Mouse (Mus musculus): ENCODE results near the gene Tmed8. TPM values are rescaled to one million over a fixed set of nuclear protein-coding genes. Genes with fewer than 3 reads are reported as not detected.

Tmed8 gene
- polyA plus RNA-seq (2021; fragmentation: Nextera tagmentation), result 3.6 and 9.2 TPM in 2 replicates
- long read RNA-seq, experiment 1, full-length matches to known transcripts, result 1 of 13 reads
- long read RNA-seq, experiment 1, partial matches to known transcripts, result 1 of 13 reads
- long read RNA-seq, experiment 1, other reads (novel, unspliced or antisense), result 11 of 13 reads
- long read RNA-seq, experiment 2, partial matches to known transcripts, result 0 of 7 reads
- long read RNA-seq, experiment 2, other reads (novel, unspliced or antisense), result 7 of 7 reads

DNA sequence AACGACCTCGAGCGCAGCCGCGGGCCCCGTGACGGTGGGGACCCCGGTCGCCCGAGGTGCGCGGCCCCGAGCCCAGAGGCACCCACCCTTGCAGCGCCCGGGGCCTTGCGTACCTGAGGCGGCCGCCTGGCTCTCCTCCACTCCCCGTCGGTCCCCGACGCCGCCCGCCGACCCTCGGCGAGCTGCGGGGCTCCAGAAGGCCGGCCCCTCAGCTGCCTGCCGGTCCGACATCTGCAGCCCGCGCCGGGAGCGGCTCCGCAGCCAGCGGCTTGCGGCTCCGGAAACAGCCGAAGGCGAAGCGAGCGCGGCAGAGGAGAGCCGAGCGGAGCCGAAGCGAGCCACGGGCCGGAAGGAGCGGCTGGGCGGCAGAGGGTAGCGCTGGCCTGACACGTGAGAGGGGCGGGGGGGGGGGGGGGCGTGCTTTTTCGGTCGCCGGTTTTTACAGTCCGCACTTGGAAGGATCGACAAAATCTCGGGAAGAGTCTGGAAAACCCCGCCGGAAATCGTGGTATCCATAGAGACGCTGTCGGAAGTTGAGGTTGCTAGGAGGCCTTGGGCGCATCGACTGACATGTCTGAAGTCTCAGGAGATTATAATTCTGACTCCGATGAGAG, at the start of gene Tmed8:
TSS of gene Tmed8 (minus strand) at position 482 of the 614 bp plus-strand sequence.

DNA sequence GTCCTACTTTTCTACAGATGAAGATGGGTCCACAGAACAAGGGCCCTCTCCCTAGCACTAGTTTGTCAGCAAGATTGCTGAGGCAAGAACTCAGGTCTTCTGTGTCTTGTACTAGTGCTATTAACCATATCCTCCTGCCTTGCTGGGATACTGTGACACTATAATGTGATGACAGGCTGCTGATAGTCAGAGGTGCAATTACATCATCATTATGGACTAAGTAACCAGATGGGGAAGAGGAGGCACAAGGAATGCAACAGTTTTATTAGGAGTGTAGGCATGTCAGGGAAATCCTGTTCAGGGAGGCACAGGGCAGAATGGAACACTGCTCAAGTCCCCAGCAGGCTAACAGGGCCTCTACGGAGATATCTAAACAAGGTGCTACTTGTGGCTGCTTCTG, 38.4 kb upstream of the Tmed8 start, which contains the start of gene Noxred1:
TSS of gene Noxred1 (minus strand) at position 101 of the 400 bp plus-strand sequence.

DNA sequence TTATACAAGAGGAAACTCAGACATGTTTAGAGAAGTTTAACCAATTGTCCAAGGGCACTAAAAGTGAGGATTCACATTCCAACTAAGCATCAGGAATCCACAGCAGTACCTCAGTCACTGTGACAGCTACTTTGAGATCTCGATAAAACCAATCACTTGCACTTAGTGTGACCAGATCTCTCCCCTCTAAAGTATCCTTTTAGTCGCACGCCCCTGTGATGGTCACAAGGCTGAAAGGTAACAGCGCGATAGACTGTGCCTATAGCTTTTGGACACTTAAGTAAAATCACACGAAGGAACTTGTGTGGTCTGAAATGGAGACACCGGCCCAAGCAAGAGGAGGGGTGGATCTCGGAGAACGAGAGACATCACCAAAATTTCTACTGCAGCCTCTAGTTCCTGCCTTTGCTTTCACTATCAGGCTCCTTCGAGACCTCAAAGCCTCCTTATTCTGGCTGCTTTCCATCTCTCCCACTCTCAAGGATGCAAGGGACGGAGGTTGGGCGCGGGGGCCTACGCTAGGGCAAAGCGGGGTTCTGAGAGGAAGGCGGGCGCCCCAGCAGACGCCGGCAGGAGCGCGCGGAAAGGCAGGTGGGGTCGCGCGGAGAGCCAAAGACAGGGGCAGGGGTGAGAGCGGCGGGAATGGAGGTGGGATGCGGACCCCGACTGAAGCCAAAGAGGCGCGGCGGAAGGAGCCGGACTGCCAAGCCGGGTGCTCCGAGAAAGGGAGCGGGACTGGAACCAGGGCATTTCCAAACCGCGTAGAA, 865 bp downstream of the Tmed8 start, which contains the start of gene Samd15:
TSS of gene Samd15 (plus strand) at position 518 of the 767 bp plus-strand sequence.

DNA sequence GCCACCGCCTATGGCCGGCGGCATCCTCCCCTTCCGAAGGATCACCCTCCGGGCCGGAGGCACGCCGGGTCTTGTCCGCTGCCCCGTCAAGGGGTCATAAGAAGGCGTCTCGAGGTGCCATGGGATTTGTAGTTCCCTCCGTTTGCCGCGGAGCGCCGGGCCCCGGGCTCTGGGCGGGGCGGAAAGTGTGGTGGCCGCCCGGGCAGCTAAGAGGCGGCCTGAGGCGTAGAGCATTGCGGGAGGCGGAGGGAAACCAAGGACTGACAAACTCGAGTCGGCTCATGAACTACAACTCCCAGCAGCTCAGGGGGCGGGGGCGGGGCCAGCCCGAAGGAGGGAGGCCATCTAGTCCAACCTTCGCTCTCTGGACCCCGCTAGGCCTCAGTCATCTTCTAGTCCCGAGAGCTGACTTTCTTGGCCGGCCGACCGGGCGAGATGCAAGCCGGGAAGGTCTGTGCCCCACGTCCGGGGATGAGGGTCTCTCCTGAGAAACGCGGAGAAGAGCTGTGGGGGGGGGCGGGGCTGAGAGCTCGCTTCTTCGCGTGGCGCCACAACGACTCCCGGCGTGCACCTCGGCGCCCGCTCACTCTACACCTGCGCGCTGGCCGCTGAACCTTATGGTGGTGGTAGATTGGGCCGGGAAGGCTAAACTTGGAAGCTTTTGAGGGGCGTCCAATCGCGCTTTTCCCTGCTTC, 52.7 kb downstream of the Tmed8 start, which contains the start of gene Pomt2:
TSS of gene Pomt2 (minus strand) at position 574 of the 695 bp plus-strand sequence.

DNA sequence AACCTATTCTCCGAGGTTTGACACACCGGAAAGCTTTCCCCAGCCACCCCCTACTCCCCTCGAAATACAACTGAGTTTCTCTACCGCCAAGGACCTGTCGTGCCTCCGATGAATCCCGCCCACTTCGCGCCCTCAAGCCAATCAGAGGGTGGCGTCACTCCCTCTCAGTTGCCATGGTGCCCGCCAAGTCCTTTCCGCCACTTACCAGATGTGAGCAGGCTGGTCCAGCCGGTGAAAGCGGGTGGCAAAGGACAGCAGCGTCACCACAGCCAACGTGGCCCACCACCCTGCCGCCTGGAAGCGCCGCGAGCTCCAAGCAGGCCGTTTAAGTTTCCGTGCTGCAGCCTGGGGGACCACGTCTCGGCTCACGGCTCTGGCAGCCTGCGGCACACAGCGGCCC, 53.3 kb downstream of the Tmed8 start, which contains the start of gene Gstz1:
TSS of gene Gstz1 (plus strand) at position 200 of the 400 bp plus-strand sequence.

Other genes with a start within 250 kb of the Tmed8 start
- 56.5 and 80.9 TPM in 2 replicates for gene Zdhhc22, start 210.0 kb downstream of the Tmed8 start, polyA plus RNA-seq (2021; fragmentation: Nextera tagmentation)
- gene Tmem63c, start 179.1 kb downstream of the Tmed8 start, polyA plus RNA-seq (2021; fragmentation: Nextera tagmentation), result 12.2 and 13.4 TPM in 2 replicates
- gene Ngb, start 97.9 kb downstream of the Tmed8 start, polyA plus RNA-seq (2021; fragmentation: Nextera tagmentation), result 10.3 and 15.0 TPM in 2 replicates
- gene Gstz1, start 53.3 kb downstream of the Tmed8 start, polyA plus RNA-seq (2021; fragmentation: Nextera tagmentation), result 43.4 and 50.6 TPM in 2 replicates
- gene Pomt2, start 52.5 kb downstream of the Tmed8 start, polyA plus RNA-seq (2021; fragmentation: Nextera tagmentation), result 6.2 and 6.6 TPM in 2 replicates
- 2.7 and 3.2 TPM in 2 replicates for gene Samd15, start 731 bp downstream of the Tmed8 start, polyA plus RNA-seq (2021; fragmentation: Nextera tagmentation)
- 0.11 and 0.12 TPM in 2 replicates for gene Noxred1, start 38.3 kb upstream of the Tmed8 start, polyA plus RNA-seq (2021; fragmentation: Nextera tagmentation)
- 30.4 and 32.3 TPM in 2 replicates for gene Vipas39, start 65.8 kb upstream of the Tmed8 start, polyA plus RNA-seq (2021; fragmentation: Nextera tagmentation)
- gene Ahsa1, start 66.0 kb upstream of the Tmed8 start, polyA plus RNA-seq (2021; fragmentation: Nextera tagmentation), result 140 and 151 TPM in 2 replicates
- 0.09 TPM in 1 of 2 replicates, not detected in the other for gene Ism2, start 99.3 kb upstream of the Tmed8 start, polyA plus RNA-seq (2021; fragmentation: Nextera tagmentation)
- 22.0 and 26.6 TPM in 2 replicates for gene Sptlc2, start 187.9 kb upstream of the Tmed8 start, polyA plus RNA-seq (2021; fragmentation: Nextera tagmentation)
- gene Slirp, start 243.4 kb upstream of the Tmed8 start, polyA plus RNA-seq (2021; fragmentation: Nextera tagmentation), result 374 and 398 TPM in 2 replicates
- 5.7 and 10.5 TPM in 2 replicates for gene Alkbh1, start 243.6 kb upstream of the Tmed8 start, polyA plus RNA-seq (2021; fragmentation: Nextera tagmentation)

All from left cerebral cortex, adult 6 months (tissue).